Mouse (Mus musculus) heart, postnatal 25 days (tissue): ENCODE measurements at regions not wholly inside any gene's neighbourhood (a gene's known extent, or its start where the extent isn't known, plus 50 kb on each side); places are given as distances from the start of the nearest gene placed in this dataset.
A peak's percentile ranks its signal among the peaks of the same experiment; 100 is the strongest.

Experiments used
- DNase-seq: peaks from one replicate; pipeline ENCODE4 v3.0.0; 2022; ENCODE audit warnings: low spot score
- intact Hi-C: fragments of 180-260 bp; cut with DNase I; formaldehyde crosslinking; loops from one replicate; pipeline ENCODE4 v1.15.1; 2025

- no peak for DNase-seq
- intact Hi-C loops, result no loop called here
Observed at GRCm38 (mm10) chr2:173356786-173357185, 80.5 kb upstream of the Pmepa1 start.

GRCm38 (mm10) chr2:173365441-173366166 is 89.3 kb upstream of the Pmepa1 start:
- intact Hi-C loops, result no loop called here
- DNase-seq, result no peak

- intact Hi-C loops, result no loop called here
- no peak for DNase-seq
Observed at GRCm38 (mm10) chr2:173366734-173367133, 90.4 kb upstream of the Pmepa1 start.

GRCm38 (mm10) chr2:173368899-173369298 is 92.6 kb upstream of the Pmepa1 start:
- DNase-seq, result no peak
- intact Hi-C loops, result no loop called here

GRCm38 (mm10) chr2:173376926-173377325 is 100.6 kb upstream of the Pmepa1 start:
- no peak for DNase-seq

GRCm38 (mm10) chr2:173377497-173378257 is 101.3 kb upstream of the Pmepa1 start:
- intact Hi-C loops, result no loop called here
- peak; percentile 49 for DNase-seq

More at GRCm38 (mm10) chr2:173376926-173377325, 100.6 kb upstream of the Pmepa1 start:
- intact Hi-C loops, result no loop called here

- intact Hi-C loops, result no loop called here
- DNase-seq, result no peak
Observed at GRCm38 (mm10) chr2:173379736-173380135, 103.4 kb upstream of the Pmepa1 start.

- intact Hi-C loops, result no loop called here
- DNase-seq, result no peak
Observed at GRCm38 (mm10) chr2:173380341-173380761, 104.0 kb upstream of the Pmepa1 start.

GRCm38 (mm10) chr2:173382176-173382813 is 106.0 kb upstream of the Pmepa1 start:
- intact Hi-C loops, result no loop called here
- no peak for DNase-seq

GRCm38 (mm10) chr2:173384935-173385586 is 108.7 kb upstream of the Pmepa1 start:
- no peak for DNase-seq
- intact Hi-C loops, result no loop called here

GRCm38 (mm10) chr2:173385722-173386141 is 109.4 kb upstream of the Pmepa1 start:
- intact Hi-C loops, result no loop called here
- DNase-seq, result no peak

- intact Hi-C loops, result no loop called here
- no peak for DNase-seq
Observed at GRCm38 (mm10) chr2:173388140-173388539, 111.8 kb upstream of the Pmepa1 start.

GRCm38 (mm10) chr2:173392557-173393323 is 116.4 kb upstream of the Pmepa1 start:
- intact Hi-C loops, result no loop called here

GRCm38 (mm10) chr2:173393324-173393592 is 116.9 kb upstream of the Pmepa1 start:
- no peak for DNase-seq
- intact Hi-C loops, result no loop called here

More at GRCm38 (mm10) chr2:173392557-173393323, 116.4 kb upstream of the Pmepa1 start:
- no peak for DNase-seq

GRCm38 (mm10) chr2:173395526-173395925 is 119.2 kb upstream of the Pmepa1 start:
- intact Hi-C loops, result no loop called here
- no peak for DNase-seq

GRCm38 (mm10) chr2:173397846-173398331 is 121.6 kb upstream of the Pmepa1 start:
- DNase-seq, result no peak
- intact Hi-C loops, result no loop called here

- intact Hi-C loops, result no loop called here
Observed at GRCm38 (mm10) chr2:173405629-173406028, 116.8 kb upstream of the 1700021F07Rik start.

GRCm38 (mm10) chr2:173406344-173407094 is 115.9 kb upstream of the 1700021F07Rik start:
- intact Hi-C loops, result no loop called here
- DNase-seq, result no peak

More at GRCm38 (mm10) chr2:173405629-173406028, 116.8 kb upstream of the 1700021F07Rik start:
- DNase-seq, result no peak

- DNase-seq, result no peak
- intact Hi-C loops, result no loop called here
Observed at GRCm38 (mm10) chr2:173407133-173407532, 115.3 kb upstream of the 1700021F07Rik start.
